Mouse (Mus musculus) embryo, embryonic 10.5 days (tissue): Measurements from ENCODE around the gene Lrrc43.

ENCODE experiments used
- DNase-seq: peaks from one replicate; pipeline ENCODE4 v3.0.0-alpha.2; 2015; ENCODE audit warnings: low spot score

The Lrrc43 gene

DNA sequence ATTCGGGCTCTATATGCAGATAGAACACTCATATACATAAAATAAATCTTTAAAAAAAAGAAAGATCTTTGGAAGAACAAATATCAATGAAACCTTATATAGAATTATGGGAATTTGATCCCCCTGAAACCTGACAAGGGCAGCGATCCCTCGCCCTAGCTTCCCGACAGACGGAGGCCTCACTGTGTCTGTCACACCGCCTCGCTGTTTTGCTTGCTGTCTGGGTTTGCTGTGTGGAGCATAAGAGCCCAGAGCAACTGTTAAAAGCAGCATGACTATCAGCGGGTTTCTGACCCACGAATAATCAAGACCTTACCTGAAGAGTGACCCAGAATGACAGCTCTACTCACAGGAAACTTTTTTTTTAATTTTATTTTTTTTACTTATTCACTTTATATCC is 31.6 kb downstream of the Lrrc43 start:
- DNase-seq, result no peak

DNA sequence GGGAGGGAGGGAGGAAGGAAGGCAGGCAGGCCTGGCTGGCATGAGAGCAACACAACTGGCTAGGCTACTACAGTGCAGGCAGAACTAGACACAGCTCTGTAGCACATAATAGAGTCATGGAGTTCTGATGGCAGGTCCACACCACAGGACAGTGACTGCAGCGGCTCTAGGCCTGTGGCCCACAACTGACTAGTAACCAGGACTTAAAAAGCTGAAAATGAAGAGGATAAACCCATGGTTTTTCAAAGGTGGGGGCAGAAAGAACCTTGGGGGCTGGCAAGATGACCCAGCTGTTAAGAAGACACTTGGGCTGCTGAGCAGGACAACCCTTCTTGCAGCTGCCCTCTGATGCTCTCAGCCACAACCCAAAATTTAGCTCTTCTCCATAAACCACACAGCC is 32.5 kb downstream of the Lrrc43 start:
- DNase-seq, result no peak

GRCm38 (mm10) chr5:123522166-123522565 is 33.1 kb downstream of the Lrrc43 start:
- no peak for DNase-seq

GRCm38 (mm10) chr5:123523692-123524392 is 34.7 kb downstream of the Lrrc43 start, which contains the start of gene Diablo:
Gene Diablo (minus strand): TSS chr5:123524176.
- peak; percentile 100 for DNase-seq

DNA sequence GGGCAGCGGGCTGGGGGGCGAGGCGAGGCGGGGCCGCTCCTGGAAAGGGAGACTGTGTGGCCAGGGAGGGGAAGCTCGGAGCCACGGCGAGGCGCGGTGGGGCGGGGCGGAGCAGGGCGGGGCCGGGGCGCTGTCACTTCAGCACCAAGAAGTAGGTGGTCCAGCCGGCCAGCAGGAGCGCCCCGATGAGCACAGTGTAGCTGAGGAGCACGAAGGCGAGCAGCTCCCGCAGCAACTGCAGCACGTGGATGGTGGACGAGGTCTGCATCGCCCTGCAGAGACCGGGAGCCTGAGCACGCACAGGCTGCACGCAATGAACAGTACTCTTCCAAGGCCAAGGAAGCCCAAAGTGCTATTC is 35.3 kb downstream of the Lrrc43 start:
- no peak for DNase-seq

- no peak for DNase-seq
These were observed 36.2 kb downstream of the Lrrc43 start, which contains the start of gene Gm49027 for GRCm38 (mm10) chr5:123525281-123525680. Gene Gm49027 (minus strand): TSS chr5:123525488.

DNA sequence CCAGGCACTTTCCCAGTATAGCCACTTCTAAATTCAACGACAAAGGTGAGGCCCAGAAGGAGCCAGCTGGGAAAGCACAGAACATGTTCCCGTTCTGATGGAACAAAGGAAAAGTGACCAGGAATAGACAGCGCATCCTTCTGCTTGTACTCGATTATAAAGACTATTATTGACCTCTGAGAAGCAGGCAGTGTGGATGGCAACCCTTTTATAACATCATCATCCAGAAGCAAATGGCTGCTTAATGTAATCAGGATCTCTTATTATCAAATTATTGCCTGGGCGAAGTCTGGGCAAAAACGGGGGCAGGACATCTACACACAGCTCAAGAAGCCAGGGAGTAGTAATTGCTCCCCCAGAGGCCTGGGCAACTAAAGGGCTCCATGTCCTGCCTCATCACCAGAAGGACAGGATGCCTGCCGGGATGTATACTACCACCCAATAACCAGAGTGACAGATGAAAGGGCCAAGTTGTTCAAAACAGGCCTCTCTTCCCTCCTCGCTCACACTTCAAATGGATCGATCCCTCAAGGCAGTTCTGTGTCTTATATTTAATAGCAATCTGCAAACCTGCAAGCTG is 36.9 kb downstream of the Lrrc43 start:
- DNase-seq, result no peak

DNA sequence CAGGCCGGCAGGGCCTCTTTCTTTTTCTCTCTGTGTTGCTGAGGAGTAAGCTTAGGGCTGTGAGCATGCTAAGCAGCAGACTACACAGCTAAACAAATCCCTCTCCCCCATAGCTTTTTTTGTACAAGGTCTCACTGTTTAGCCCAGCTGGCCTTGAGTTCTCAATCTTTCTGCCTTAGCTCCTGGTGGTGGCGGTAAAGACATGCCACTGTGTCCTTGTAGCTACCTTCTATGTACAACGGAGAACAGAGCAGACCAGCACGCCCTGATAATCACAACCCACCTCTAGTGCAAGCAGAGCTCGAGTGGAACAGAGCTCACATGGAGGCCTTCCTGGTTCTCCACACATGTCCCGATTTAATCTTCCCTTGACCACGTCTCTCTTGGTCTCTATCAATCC is 39.5 kb downstream of the Lrrc43 start:
- no peak for DNase-seq

DNA sequence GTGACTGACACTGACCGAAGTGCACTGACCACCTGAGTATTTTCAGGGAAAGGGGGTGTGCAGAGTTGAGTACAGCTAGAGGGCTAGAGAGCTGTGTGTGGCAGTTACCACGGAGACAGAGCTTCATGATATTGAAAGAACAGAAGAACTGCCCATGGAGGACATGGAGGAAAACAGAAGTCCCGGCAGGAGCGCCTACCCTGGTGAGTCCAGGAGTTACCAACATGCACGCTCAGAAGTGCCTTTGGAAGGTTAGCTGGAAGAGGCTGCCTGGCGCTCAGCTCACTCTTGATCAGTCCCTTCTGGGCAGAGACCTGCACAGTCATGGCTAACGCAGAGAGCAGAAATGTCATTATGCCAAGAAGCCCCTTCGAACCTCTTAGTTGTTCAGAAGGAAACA is 41.0 kb downstream of the Lrrc43 start:
- no peak for DNase-seq

DNA sequence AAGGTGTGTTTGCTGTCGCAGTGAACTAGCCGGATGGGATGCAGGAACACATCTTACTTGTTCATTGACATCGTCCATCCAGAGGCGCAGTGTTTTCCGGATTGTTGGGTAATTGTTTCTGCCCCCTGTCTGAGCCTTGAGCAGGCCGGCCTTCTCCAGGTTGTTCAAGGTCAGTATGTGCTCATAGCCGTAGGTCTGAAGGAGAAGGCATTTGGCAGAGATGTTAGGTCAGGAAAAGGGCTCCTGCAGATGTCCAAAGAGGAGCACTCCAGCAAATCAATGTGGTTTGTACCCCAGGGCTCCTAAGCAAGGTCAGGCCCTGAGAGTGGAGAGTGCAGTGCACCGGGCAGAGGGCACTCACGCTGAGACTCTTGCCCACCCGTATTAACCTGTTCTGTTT is 44.7 kb downstream of the Lrrc43 start:
- DNase-seq, result no peak

DNA sequence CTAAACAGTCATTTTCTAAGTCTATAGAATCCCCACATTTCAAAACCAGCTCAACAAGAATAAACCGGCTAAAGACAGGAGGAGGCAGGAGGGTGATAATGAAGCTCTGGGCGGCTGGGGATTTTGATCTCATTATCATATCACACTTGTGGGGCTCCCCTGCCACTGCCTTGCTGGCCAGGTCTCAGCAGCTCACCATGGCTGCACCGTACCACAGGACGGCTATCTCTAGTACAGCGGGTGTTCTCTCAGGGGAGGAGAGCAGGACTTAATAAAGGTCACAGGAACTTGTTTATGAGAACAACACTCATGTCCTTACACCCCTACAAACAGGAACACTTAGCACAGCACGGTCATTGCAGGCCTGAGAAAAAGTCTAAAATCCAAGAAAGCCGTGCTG is 66.6 kb downstream of the Lrrc43 start:
- no peak for DNase-seq

GRCm38 (mm10) chr5:123556451-123556850 is 67.3 kb downstream of the Lrrc43 start:
- no peak for DNase-seq
